Mouse (Mus musculus) A20 (cell line): ENCODE data around the gene Sufu.

Experiments used
- DNase-seq: peaks from one replicate; pipeline ENCODE4 v3.0.0-alpha.2; 2011; ENCODE audit warnings: low read depth, low spot score

Gene Sufu

GRCm38 (mm10) chr19:46396686-46397435 lies at the start of gene Sufu:
TSS of gene Sufu (plus strand) at chr19:46396896.
- peak; percentile 99 for DNase-seq

- DNase-seq: no peak
These were observed 49.5 kb upstream of the Sufu start for GRCm38 (mm10) chr19:46347146-46347545.

GRCm38 (mm10) chr19:46347936-46348668 lies 48.6 kb upstream of the Sufu start:
- peak; percentile 58 for DNase-seq

- DNase-seq: peak; percentile 86
These were observed 47.8 kb upstream of the Sufu start for GRCm38 (mm10) chr19:46348761-46349458.

GRCm38 (mm10) chr19:46349550-46349949 lies 47.1 kb upstream of the Sufu start:
- DNase-seq: no peak

GRCm38 (mm10) chr19:46350168-46350932 lies 46.3 kb upstream of the Sufu start, which contains the start of gene 2310034G01Rik:
TSS of gene 2310034G01Rik (minus strand) at chr19:46350302.
- DNase-seq: no peak

GRCm38 (mm10) chr19:46356701-46357138 lies 40.0 kb upstream of the Sufu start:
- DNase-seq: peak; percentile 94

- peak; percentile 21 for DNase-seq
These were observed 39.1 kb upstream of the Sufu start for GRCm38 (mm10) chr19:46357344-46358280.

GRCm38 (mm10) chr19:46358381-46358780 lies 38.3 kb upstream of the Sufu start:
- DNase-seq: no peak

- DNase-seq: no peak
These were observed 34.6 kb upstream of the Sufu start for GRCm38 (mm10) chr19:46362104-46362503.

GRCm38 (mm10) chr19:46363294-46364009 lies 33.2 kb upstream of the Sufu start:
- no peak for DNase-seq

- DNase-seq: no peak
These were observed 28.7 kb upstream of the Sufu start for GRCm38 (mm10) chr19:46367798-46368590.

- DNase-seq: peak; percentile 53
These were observed 27.5 kb upstream of the Sufu start for GRCm38 (mm10) chr19:46369204-46369603.

- DNase-seq: no peak
These were observed 22.1 kb upstream of the Sufu start for GRCm38 (mm10) chr19:46374477-46375088.

GRCm38 (mm10) chr19:46375489-46375888 lies 21.2 kb upstream of the Sufu start:
- DNase-seq: no peak

- DNase-seq: no peak
These were observed 20.8 kb upstream of the Sufu start for GRCm38 (mm10) chr19:46375891-46376290.

- DNase-seq: no peak
These were observed 14.4 kb upstream of the Sufu start for GRCm38 (mm10) chr19:46382275-46382674.

- DNase-seq: peak; percentile 27
These were observed 6.8 kb upstream of the Sufu start for GRCm38 (mm10) chr19:46389872-46390271.
